Mouse (Mus musculus) neural tube, embryonic 14.5 days (tissue): ENCODE data around the gene Ptov1. TPM values are rescaled to one million over a fixed set of nuclear protein-coding genes. Genes with fewer than 3 reads are reported as not detected.

Experiments used
- microRNA counts: library from miRNA; unstranded; fragments of <30 nt; microRNA quantifications from one replicate; lab custom pipeline; 2016
- microRNA-seq: library from miRNA; unstranded; fragments of <30 nt; microRNA quantifications from one replicate; pipeline ENCODE4, GENCODE M21; 2016
- polyA plus RNA-seq: library from polyadenylated mRNA; unstranded; fragments of >200 nt; fragmentation: Nextera tagmentation; extraction: Ambion mirVana; gene quantifications from 2 replicates; pipeline ENCODE4 v1.2.1, GENCODE M21; 2014

The Ptov1 gene
- polyA plus RNA-seq, 1 experiment from 2014 or later, result 475 TPM

MicroRNA genes within 50 kb of the gene (microRNA counts, 519-probe panel; counts per million panel counts)
- not detected for microRNA mmu-miR-707 (lab: Ali Mortazavi, UCI)

Small RNA genes lying within 50 kb of the gene (microRNA-seq; reads per million reads assigned to microRNA genes)
- gene Mir707, result not detected

Other genes with a start within 250 kb of the Ptov1 start
- gene Myh14, start 198.9 kb downstream of the Ptov1 start, polyA plus RNA-seq, result 2.6 and 3.6 TPM in 2 replicates
- not detected in 2 replicates for gene Izumo2, start 161.0 kb downstream of the Ptov1 start, polyA plus RNA-seq
- gene Vrk3, start 121.4 kb downstream of the Ptov1 start, polyA plus RNA-seq, result 23.0 and 27.0 TPM in 2 replicates
- 0.95 and 1.0 TPM in 2 replicates for gene Zfp473, start 118.7 kb downstream of the Ptov1 start, polyA plus RNA-seq
- gene Nup62, start 53.7 kb downstream of the Ptov1 start, polyA plus RNA-seq, result 22.4 and 26.3 TPM in 2 replicates
- gene Il4i1, start 53.4 kb downstream of the Ptov1 start, polyA plus RNA-seq, result 1.6 and 1.7 TPM in 2 replicates
- gene Atf5, start 53.1 kb downstream of the Ptov1 start, polyA plus RNA-seq, result 2.1 and 2.3 TPM in 2 replicates
- 36.4 and 46.8 TPM in 2 replicates for gene Akt1s1, start 20.8 kb downstream of the Ptov1 start, polyA plus RNA-seq
- gene Tbc1d17, start 20.7 kb downstream of the Ptov1 start, polyA plus RNA-seq, result 92.5 and 96.4 TPM in 2 replicates
- 27.1 and 28.8 TPM in 2 replicates for gene Pnkp, start 12.6 kb downstream of the Ptov1 start, polyA plus RNA-seq
- gene Med25, start 22.9 kb upstream of the Ptov1 start, polyA plus RNA-seq, result 85.7 and 91.1 TPM in 2 replicates
- 14.5 and 16.0 TPM in 2 replicates for gene Fuz, start 26.3 kb upstream of the Ptov1 start, polyA plus RNA-seq
- 120 and 128 TPM in 2 replicates for gene Ap2a1, start 59.7 kb upstream of the Ptov1 start, polyA plus RNA-seq
- 0.11 and 0.19 TPM in 2 replicates for gene Tsks, start 73.4 kb upstream of the Ptov1 start, polyA plus RNA-seq
- 54.3 and 60.3 TPM in 2 replicates for gene Cpt1c, start 105.1 kb upstream of the Ptov1 start, polyA plus RNA-seq
- gene Prmt1, start 116.8 kb upstream of the Ptov1 start, polyA plus RNA-seq, result 189 and 206 TPM in 2 replicates
- 53.8 and 60.2 TPM in 2 replicates for gene Irf3, start 127.9 kb upstream of the Ptov1 start, polyA plus RNA-seq
- 6.4 and 9.5 TPM in 2 replicates for gene Bcl2l12, start 128.9 kb upstream of the Ptov1 start, polyA plus RNA-seq
- 61.6 and 68.6 TPM in 2 replicates for gene Scaf1, start 146.6 kb upstream of the Ptov1 start, polyA plus RNA-seq
- gene Rras, start 148.2 kb upstream of the Ptov1 start, polyA plus RNA-seq, result 9.0 and 13.7 TPM in 2 replicates
- 17.3 and 17.9 TPM in 2 replicates for gene Prr12, start 183.1 kb upstream of the Ptov1 start, polyA plus RNA-seq
- 65.4 and 67.3 TPM in 2 replicates for gene Nosip, start 192.6 kb upstream of the Ptov1 start, polyA plus RNA-seq
- gene Prrg2, start 192.9 kb upstream of the Ptov1 start, polyA plus RNA-seq, result 12.7 and 12.8 TPM in 2 replicates
- 23.7 and 118 TPM in 2 replicates for gene Rcn3, start 222.4 kb upstream of the Ptov1 start, polyA plus RNA-seq
- 7.0 and 36.4 TPM in 2 replicates for gene Fcgrt, start 234.1 kb upstream of the Ptov1 start, polyA plus RNA-seq